Mouse (Mus musculus): ENCODE results near the gene Gpr84.

The Gpr84 gene

DNA sequence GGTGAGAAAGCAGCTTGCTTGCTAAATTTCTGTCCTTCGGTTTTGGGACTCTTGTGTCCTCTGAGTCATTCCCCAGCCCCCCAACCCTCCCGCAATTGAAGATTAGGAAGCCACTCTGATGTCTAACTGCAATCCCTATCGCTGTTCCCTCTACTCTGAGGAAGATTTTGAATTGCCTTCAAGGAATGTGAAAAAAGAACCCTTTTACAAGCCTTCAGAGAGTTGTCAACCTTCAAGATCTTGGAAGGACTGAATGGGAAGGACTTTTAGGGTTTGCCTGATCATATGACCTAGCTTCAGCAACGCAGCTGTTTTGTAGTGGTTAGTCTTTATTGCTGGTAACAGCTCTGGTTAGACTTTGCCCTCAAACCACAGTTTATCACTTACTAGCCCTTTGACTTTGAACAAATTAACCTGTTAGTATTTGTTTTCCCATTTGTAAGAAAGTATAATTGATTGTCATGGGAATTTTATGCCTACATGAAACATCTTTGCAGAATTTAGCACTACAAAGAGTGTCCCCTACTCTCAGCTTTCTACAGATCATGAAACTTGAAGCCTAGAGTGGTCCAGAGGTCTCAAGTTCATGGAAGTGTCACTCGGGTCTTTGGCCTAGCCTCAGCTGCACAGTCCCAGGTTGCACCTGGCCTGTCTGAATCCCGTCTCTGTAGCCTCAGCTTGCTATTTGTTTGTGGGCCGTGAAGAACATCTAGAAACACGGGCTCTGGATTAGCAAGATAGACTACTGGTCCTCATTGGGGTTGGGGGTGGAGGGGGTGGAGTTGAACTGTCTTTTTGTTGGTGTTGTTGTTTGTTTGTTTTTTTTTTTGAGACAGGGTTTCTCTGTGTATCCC is 4.4 kb downstream of the Gpr84 start:
- DNase-seq (ENCODE audit: low read depth): peak; percentile 31

DNA sequence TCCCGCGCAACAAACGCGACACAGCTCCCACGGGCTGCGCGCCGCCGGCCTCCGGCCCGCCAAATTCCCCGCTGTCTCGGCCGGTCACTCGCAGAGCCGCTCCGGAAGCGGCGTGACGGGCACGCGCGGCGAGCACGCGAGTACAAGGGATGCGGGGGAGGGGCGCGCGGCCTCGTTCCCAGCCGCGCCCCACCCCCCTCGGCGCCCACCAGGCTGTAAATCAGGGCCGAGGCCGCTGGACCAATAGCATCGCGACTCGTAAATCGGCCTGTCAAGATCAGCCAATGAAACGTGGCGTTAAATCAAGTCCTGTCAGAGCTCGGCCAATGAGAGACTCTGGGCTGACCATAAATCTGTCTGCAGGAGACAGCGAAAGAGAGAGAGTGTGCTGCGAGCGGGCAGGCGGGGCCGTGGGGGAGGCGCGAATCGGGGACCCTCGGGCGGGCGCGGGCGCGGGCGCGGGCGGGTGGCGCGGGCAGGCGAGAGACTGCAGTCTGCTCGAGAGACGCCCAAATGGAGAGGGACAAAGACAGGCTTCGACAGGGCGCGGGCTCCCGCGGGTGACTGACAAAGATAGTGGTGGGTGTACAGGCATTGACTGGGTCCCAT is 5.2 kb downstream of the Gpr84 start:
- DNase-seq (ENCODE audit: low read depth): peak; percentile 96

DNA sequence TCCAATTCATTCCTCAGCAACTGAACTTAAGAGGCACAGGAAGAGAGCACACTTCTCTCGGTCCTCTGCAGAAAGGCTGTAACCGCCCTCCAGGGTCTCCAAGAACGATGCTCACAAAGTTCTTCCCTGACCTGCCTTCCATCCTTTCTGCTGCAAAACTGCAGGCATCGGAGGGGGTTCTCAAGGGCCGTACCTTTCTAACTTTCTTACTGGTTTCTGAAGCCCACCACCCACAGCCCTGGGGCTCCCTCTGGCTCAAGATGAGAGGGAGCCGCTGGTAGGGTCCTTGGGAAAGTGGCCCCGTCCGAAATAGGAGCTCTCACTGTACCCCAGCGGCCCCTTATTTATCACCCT is 5.8 kb downstream of the Gpr84 start:
- DNase-seq (ENCODE audit: low read depth): no peak

DNA sequence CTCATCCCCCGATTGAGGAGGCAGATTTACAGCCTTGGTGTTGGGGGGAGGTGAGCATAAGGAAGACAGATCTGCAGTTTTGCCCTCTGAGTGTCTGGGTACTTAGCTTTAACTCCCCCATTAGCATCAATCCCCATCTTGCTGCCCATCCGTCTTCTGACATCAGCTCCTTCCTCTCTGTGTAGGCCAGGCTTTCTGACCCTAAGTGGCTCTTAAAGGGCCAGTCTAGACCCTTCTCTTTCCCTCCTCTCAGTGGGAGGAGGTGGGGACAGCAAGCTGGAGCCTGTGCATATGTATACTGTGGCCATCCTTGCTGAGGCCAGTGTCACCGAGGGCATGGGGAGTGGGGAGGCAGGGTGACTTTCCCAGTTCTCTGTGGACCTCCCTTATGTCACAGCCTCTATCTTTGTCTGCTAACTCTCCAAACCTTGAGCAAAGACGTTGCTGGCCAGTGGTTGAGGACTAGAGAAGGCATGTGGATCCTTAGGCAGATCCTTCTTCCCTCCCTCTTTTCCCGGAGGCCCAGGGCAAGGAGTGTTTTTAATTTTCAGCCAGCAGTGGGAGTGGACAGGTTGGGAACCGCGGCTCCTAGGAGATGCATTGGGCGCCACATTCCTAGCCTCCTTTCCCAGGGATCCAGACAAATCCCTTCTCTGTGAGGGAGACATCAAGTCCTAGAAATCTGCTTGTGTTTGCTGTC is 6.3 kb downstream of the Gpr84 start:
- DNase-seq (ENCODE audit: low read depth): no peak

DNA sequence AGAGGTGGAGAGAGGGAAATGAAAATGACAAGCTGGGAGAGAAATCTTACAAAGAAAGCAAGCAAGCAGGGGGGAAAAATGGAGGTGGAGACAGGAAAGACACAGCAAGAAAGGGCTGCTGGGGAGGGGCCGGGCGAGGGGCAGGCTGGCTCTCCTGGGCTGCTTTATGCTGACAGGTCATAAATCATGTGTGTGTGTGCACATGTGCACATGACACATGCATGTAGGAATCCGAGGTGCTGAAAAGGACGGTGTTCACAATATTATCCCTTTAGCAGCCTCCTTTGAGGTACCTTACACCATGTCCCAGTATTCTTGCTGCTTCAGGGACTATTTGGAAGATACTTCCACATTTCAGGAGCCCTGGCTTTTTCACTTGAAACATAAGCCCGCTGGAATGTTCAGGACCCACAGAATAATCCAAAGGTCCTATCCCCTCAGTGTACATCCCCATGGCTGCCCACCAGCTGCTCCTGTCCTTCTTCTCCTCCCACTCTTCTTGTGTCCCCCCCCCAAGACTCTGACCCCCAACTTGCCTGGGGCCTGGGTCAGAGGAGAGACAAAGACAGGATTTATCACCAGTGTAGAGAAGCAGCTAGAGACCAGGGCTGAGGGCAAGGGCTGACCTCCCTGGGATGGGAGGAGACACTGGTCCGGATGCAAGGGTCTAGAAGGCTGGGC is 7.9 kb downstream of the Gpr84 start:
- DNase-seq (ENCODE audit: low read depth): no peak

DNA sequence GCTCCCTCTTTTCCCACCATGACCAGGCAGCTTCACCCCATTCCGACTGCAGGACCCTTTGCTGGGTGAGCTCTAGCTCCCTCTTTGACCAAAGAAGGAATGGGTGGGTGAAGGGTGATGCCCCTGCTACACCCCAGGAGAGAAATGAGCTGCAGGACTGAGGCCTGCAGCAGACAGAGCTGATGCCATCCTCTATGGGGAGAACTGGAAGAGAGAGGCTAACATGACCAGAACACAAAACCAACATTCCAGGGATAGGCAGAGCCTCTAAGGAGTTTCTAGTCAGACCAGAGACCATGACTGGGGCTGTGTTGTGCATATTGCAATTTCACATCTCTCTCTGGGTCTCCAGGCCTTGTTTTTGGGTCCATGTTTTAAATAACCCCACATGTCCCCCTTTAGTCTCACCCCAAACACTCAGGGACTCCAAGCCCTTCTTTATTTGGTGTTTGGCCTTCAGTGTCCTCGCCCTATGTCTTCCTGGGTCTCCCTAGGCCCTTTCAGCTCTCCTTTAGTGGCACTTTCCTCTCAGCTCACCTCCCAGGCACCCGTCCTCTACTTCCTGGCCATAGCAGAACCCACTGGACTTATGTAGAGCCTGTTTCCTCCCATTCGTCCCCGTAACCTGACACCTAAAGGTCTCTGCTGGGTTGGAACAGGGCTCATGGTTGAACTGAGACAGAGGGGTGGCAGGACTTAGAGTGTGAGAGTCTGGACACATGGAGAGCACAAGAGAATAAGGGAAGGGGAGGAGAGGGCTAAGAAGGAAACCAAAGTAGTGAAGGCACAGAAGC is 8.7 kb downstream of the Gpr84 start:
- peak; percentile 75 for DNase-seq (ENCODE audit: low read depth)

DNA sequence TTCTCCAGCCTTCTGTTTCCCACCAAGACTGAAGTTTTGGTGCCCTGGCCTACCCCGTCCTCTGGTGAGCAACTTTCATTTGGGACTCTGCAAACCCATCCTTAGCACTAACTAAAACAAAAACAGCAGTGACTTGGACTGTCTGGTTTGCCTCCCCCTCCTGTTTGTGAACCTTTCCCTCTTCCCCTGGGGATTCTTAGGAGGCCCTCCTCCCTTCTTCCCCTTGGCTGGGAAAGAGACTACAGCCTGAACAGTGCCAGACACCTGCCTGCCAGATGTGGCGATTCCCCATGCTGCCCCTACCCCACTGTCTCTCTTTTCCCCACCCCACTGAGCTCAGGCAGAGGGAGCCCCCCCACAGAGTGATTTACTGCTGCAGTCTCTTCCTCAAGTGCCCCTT is 9.4 kb downstream of the Gpr84 start:
- no peak for DNase-seq (ENCODE audit: low read depth)

DNA sequence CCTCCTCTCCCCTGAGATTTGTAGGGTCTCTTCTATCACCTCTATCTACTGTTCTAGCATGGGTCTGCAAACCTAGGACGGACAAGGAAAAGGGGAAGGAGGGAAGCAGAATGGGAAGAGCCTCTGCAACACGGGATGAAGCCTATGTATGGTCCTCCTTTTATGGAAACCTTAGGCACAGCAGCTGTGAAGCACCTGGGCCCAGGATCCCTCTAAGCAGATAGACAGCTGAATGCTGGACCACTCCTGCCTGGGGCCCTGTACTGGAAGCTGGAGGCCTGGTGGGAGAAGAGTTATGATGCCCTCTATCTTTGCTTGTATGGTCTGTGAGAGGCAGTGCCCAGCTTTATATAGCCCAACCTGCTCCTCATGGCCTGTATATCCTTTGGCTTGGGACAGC is 9.9 kb downstream of the Gpr84 start:
- DNase-seq (ENCODE audit: low read depth): no peak

DNA sequence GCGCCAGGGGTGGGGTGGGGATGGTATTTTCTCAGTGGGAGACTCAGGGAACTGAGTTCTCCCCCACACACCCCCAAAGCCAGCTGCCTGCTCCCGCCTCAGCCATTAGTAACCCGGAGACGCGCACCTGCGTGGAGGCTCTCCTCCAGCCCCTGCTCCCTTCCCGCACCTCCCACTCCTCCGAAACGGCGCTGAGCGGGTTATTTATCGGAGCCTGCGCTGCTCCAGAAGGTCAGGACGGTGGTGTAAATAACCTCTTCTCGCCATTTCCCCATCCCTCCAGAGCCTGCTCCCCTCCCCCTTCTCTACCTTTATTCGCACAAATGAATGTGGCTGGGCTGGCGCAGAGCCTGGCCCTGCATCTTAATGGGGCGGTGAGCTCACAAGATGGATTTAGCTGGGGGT is 10.3 kb downstream of the Gpr84 start:
- no peak for DNase-seq (ENCODE audit: low read depth)

DNA sequence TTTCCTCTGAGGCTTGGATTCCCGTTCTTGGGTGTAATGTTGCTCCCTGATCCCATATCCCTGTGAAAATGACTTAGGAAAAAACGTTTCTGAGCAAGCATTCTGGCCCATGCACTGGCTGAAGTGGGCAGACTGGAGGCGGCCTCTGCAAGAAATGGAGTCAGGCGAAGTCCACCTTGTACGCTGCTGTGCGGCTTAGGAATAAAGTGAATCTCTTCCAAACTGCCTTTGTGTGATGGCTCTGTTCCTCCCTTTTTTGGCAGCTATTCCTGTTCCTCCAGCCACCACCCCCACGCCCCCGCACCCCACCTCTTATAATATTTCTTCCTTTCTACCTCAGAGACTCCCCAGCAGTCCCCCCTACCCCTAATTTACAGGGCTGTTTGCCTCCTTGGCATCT is 10.8 kb downstream of the Gpr84 start:
- DNase-seq (ENCODE audit: low read depth): no peak

DNA sequence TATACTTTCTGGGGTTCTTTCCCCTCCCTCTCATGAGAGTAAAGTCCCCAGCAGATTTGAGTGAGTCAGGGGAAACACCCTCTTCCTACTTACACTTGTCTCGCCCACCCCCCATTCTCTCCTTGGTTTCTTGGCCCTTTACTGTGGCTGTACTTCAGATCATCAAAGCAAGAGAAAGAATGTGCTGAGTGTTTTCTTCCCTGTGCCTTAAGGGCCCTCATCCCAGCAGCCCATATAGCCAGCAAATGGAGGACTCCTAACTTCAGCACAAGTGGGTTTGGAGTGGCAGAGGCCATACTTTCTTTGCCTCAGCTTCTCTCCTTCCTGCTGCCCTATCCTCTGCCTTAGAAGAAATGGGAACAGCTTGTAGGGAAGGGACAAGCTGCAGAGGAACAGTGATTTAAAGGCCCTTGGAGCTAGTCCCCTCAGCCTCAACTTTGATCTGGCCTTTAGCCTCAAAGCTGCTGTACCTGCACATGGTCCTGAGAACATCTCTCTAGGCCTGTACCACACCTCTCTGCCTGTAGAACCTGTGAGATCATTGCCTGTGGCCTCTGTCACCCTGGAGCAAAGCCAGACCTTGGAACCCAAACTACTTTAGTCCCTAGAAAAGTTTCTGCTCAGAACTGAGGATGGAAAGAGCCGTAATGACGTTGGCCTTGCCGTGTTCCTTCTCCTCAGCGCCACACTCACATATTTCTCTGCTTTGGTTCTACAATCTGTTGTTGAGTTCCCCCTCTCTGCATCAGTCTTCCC is 11.4 kb downstream of the Gpr84 start:
- no peak for DNase-seq (ENCODE audit: low read depth)

DNA sequence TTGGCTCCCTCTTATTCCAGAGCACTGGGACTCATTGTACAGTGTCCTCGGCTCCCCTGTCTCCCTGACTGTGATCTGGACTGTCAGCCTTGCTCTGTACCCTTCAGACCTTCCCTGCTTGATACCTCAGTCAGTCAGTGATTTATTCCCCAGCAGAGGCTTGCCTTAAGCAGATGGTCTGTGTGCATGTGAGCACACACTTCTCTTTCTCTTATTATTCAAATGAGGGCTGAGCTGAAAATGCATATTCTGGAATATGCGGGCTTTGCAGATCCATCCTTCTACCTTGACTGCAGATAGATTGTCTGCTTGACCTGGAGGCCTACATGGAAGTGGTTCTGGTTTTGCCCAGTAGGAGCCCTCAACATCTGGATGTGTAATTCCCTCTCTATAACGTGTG is 12.4 kb downstream of the Gpr84 start:
- DNase-seq (ENCODE audit: low read depth): no peak

DNA sequence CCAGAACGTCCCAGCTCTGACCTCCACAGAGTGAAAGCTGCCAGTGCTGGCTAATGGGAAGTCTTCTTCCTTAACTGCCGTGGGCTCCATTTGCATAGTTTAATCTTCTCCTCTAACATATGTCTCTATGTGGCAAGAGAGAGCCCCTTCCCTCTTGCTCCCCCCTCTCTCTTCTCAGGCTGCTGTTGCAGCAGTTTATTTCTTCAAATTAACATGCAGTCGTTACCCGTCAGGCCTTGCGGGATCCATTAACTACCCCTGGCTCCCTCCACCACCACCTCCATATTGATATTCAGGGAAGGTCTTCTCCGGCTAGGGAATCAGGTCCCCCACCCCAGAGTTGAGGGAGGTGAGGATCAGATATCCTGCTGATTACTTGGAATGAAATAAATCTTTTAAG is 13.1 kb downstream of the Gpr84 start:
- no peak for DNase-seq (ENCODE audit: low read depth)

DNA sequence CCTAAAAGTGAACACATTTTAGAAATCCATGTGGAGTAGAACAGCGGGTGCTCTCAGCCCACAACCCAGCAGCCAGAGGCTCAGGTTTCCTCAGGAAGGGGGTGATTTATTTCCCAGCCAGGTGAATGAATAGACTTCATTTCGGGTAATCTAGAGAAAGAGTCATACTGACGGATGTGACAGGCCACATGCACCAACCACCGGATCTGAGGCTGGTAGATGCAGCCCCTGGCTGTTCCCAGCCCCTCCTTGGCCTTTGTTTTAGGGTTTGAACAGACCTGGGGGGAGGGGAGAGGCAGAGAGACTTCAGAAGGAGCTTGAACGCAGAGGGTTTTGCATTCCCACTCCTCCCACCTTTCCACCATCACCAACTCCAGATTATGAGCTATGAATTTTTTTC is 14.6 kb downstream of the Gpr84 start:
- peak; percentile 45 for DNase-seq (ENCODE audit: low read depth)

DNA sequence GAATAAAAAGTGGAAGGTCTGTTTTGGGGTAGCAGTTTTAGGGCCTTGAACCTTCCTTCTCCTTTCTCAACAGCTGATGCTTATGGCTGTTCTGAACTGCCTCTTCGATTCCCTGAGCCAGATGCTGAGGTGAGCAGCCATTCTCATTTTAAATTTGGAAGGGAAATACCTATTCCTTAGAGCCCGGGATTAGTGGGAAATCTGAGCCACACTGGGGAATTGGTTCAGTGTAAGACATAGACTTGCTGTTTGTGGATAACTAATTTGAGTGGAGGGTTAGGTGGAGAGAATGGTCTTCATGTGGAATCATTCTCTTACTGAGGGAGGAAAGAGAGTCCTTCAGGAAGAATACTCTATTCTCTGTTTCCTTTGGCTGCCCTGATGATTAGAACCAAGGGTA is 15.8 kb downstream of the Gpr84 start:
- DNase-seq (ENCODE audit: low read depth): no peak

DNA sequence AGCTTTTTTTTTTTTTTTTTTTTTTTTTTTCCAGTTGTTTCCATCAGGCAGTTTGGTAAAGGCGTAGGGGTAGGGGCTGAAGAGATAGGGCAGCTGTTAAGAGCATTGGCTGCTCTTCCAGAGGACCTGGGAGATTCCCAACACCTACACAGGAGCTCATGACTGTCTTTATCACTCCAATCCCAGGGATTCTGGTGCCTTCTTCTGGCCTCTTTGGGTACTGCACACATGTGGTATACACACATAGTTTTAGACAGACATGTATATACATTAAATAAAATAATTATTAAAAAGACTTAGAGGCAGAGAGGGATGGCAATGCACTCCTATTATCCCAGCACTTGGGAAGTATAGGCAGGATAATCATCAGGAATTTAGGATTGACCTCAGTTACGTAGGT is 17.0 kb downstream of the Gpr84 start:
- DNase-seq (ENCODE audit: low read depth): no peak

DNA sequence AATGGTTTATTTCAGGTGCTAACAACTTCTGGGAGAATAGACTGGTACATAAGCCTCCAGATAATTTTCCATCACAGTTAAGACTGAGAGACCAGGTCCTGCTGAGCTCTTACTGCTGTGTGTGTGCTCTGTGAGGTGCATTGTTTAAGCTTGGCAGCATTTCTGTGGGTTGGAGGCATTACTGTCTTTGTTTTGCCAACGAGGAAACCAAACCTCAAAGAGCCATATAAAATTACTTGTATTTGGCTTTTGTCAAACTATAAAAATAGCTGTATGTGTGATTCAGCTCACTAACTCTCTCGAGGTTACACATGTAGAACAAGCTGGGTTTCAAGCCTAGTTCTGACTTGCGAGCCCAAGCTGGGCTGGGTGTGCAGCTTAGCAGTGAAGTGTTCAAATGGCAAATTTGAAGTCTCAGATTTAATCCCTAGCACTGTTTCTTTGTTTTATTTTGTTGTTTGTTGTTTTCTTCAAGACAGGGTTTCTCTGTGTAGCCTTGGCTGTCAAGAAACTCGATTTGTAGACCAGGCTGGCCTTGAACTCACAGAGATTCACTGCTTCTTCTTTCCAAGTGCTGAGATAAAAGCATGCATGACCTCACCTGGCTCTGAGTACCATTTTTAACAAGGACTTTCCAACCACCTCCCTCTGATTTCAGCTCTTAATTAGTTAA is 17.6 kb downstream of the Gpr84 start:
- DNase-seq (ENCODE audit: low read depth): no peak

DNA sequence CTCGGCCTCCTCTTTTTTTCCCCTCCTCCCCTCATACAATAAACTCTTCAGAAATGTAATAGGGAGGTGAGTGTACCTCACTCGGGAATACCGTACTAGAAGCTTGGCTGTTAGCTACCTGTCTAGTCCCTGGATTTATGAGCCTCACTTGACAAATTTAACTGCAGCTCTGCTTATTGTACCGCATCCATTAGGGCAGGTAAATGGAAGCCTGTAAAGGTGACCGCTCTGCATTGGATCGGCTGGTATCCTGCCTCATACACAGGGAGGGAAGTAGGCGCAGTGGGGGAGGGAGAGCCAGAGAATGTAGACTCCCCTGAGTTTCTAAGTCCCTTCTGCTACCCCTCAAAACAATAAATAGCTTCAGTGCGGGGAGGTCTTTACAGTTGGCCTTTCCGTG is 19.6 kb downstream of the Gpr84 start:
- DNase-seq (ENCODE audit: low read depth): no peak

DNA sequence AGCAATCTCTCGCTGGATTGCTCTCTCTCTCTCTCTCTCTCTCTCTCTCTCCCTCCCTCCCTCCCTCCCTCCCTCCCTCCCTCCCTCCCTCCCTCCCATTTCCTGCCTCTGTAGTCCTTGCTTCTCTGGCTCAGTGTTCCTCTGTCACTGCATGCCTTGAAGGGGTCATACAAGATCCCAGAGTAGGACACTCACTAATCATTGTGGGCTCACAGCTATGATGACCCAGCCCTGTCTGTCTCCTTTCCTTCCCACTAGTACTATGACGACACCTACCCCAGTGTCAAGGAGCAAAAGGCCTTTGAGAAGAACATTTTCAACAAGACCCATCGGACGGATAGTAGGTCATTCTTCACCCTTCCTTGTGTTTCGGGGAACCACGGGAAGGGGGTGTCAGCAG is 20.0 kb downstream of the Gpr84 start:
- DNase-seq (ENCODE audit: low read depth): no peak

DNA sequence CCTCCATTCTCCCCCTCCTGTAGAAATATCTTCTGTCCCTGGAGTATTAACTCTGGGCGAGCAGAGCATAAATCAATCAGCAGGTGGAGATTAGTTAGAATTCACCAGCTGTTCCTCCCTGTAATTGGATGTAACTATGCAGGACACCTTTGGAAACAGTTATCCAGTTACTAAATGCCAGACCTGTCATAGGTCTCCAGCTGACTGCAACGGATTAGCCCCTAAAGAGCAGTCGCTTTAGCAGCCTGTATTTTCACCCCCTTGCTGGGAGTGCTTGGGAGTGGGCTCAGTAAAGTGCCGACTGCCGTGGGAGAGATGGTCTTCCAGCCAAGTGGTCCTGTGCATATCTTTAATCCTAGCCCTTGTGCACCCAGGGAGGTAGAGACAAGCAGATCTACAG is 20.8 kb downstream of the Gpr84 start:
- no peak for DNase-seq (ENCODE audit: low read depth)
